Mouse (Mus musculus): Measurements from ENCODE around the gene 2310011J03Rik.

DNA sequence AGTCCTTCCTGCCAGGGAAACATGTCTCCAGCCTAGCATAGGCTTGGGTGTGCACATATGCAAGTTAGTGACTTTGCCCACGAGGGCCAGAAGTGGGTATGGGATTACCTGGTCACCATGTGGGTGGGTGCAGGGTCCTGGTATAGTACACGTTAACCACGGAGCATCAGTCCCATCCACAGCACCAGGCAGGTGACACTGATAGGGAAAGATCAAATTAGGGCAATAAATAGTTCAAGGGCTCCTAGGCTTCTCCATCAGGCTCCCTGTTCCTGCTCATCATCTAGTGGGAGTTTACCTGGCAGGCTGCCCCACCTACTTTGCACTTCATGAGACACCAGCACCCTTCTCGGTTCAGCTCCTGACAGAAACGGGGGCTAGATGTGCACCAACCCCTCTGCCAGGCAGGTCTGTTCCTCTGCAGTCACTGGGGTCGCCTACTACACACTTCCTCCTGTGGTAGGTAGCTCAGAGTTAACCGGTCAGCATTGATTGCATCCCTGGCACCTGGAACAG is 25.5 kb downstream of the 2310011J03Rik start:
- TF ChIP-seq EP300 (IDR thresholded peaks at IDR 0.05; ENCODE audit: low read depth) = no peak
- TF ChIP-seq CTCF (IDR thresholded peaks at IDR 0.05; ENCODE audit: low read depth) = no peak
